Mouse (Mus musculus) lung, embryonic 16.5 days (tissue): ENCODE measurements around the gene Cdiptos. TPM values are rescaled to one million over a fixed set of nuclear protein-coding genes. Genes with fewer than 3 reads are reported as not detected.

ENCODE experiments used
- ATAC-seq: fragments of 200-750 bp; cut with Nextera tagmentation; 2 replicates; pipeline ENCODE4 v1.8.0; 2017; ENCODE audit warnings: low read depth, mild to moderate bottlenecking, moderate library complexity
- H3K27ac ChIP-seq: fragments of 300-500 bp; sonication (generic); 2 replicates; pipeline ENCODE4 v1.5.1; 2014; ENCODE audit warnings: mild to moderate bottlenecking, control low read depth, low read length
- H3K27me3 ChIP-seq: fragments of 300-500 bp; sonication (generic); 2 replicates; pipeline ENCODE4 v1.6.1; 2014; ENCODE audit warnings: low read depth, low read length, mixed read lengths; ENCODE audit not compliant: control insufficient read depth, insufficient read depth
- H3K36me3 ChIP-seq: fragments of 300-500 bp; sonication (generic); 2 replicates; pipeline ENCODE4 v1.6.1; 2014; ENCODE audit warnings: low read length; ENCODE audit not compliant: control insufficient read depth, insufficient read depth
- H3K4me1 ChIP-seq: fragments of 300-500 bp; sonication (generic); replicated peaks from 2 replicates; pipeline ENCODE4 v1.6.1; 2014; ENCODE audit warnings: low read length, mixed read lengths; ENCODE audit not compliant: control insufficient read depth, insufficient read depth
- H3K4me2 ChIP-seq: fragments of 300-500 bp; sonication (generic); 2 replicates; pipeline ENCODE4 v1.6.1; 2014; ENCODE audit warnings: low read depth, low read length, control low read depth
- H3K4me3 ChIP-seq: fragments of 300-500 bp; sonication (generic); 2 replicates; pipeline ENCODE4 v1.5.1; 2014; ENCODE audit warnings: mild to moderate bottlenecking, low read length, control low read depth
- H3K9ac ChIP-seq: fragments of 300-500 bp; sonication (generic); 2 replicates; pipeline ENCODE4 v1.6.1; 2014; ENCODE audit warnings: low read length, control low read depth
- H3K9me3 ChIP-seq: fragments of 300-500 bp; sonication (generic); 2 replicates; pipeline ENCODE4 v1.6.1; 2016; ENCODE audit warnings: low read length; ENCODE audit not compliant: control insufficient read depth
- WGBS: fragments of 180-500 bp; shearing (Covaris S2); extraction: QIAGEN DNeasy Blood & Tissue Kit; methylation state at CpG from one replicate; pipeline ENCODE4 v1.1.7; 2014; 5-methylcytosine and 5-hydroxymethylcytosine counted together
- polyA plus RNA-seq: library from polyadenylated mRNA; unstranded; fragments of >200 nt; fragmentation: Nextera tagmentation; extraction: Ambion mirVana; gene quantifications from 2 replicates; pipeline ENCODE4 v1.2.1, GENCODE M21; 2015

Cdiptos gene
- polyA plus RNA-seq, 1 experiment from 2014 or later, result 2.1 TPM

DNA sequence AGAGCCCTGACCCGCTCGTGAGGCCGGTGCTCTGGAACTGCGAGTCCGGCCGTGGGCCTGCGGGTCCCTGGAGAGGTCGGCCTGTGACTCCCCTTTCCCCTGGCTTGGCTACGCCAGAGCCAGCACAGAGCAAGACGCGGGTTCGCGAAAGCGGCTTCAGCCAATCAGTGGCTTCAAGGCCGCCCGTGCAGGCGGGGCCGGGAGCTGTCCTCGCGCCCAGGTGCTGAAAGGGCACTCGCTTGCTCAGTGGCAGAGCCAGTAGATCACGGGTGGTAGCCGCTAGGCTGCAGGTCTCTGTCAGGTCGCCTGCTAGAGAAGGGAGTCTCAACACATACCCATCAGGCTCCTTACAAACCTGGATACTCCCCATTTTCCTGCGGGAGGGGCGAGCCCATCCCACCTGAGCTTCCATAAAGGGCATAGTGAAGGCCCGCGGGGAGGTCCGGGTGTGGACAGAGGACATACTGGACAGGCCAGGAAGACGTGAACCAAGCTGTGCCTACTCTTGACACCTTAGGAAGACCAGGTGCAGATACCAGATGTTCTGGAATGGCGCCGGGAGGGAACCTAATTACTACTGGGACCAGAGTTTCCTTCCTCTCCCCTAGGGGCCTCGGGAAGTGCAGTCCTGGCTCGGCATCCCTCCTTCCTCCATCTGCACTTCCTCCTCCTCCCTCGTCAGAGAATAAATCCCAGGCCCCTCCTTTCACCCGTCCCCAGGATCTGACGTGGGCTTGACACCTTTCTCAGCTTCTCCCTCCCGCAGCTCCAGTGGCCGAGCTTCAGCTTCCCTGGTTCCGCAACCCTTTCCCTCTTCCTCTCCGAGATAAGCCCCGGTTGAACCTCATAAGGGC, 25.9 kb downstream of the Cdiptos start, which contains the start of gene Sez6l2:
TSS of gene Sez6l2 (plus strand) at position 771 of the 854 bp plus-strand sequence.
- Histone ChIP-seq H3K4me3 (peak within 1 kb of the TSS; percentile 54), H3K4me2 (peak within 1 kb of the TSS; percentile 99), H3K9me3 (no peaks in the 10 kb centered on the region), H3K27me3 (peaks cover 18% of the 10 kb centered on the region), H3K36me3 (no peaks in the 10 kb centered on the region), H3K4me1 (no peaks in the 10 kb centered on the region; the same call in 1 of the 2 replicates), H3K9ac (0 out of 2 replicates have a peak within 1 kb of the TSS, but pooled peaks have one; percentile 50), H3K27ac (no peak within 1 kb of the TSS)
- under 1% methylated on average over 42 of the region's 42 CpGs for WGBS
- peak; percentile 90 for ATAC-seq

DNA sequence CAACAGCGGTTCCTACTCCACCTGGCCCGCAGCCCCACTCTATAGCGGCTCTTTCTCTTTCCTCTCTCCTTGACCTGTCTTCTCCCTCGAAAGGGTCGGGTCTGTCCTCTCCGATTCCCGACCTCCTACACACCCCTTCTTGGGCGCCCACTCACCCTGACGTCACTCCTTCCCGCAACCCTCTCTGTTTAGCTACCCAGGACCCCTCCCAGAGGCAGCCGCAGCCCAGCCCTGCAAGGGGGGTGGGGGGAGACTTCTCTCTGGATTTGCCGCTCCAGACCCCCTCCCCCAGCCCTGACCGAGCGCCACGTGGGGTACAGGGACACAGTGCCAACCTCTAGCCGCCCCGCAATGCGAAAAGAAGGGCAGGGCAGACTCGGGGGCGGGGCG, 26.5 kb downstream of the Cdiptos start, which contains the start of gene Asphd1:
TSS of gene Asphd1 (minus strand) at position 180 of the 390 bp plus-strand sequence.
- H3K9ac ChIP-seq, result 0 out of 2 replicates have a peak within 1 kb of the TSS, but pooled peaks have one; percentile 50
- H3K4me2 ChIP-seq, result peak within 1 kb of the TSS; percentile 99
- H3K36me3 ChIP-seq, result no peaks in the 10 kb centered on the region
- H3K27me3 ChIP-seq, result peaks cover 18% of the 10 kb centered on the region
- H3K4me3 ChIP-seq, result peak within 1 kb of the TSS; percentile 54
- no peaks in the 10 kb centered on the region for H3K9me3 ChIP-seq
- H3K27ac ChIP-seq, result no peak within 1 kb of the TSS
- 2% methylated on average over 21 of the region's 21 CpGs for WGBS
- no peaks in the 10 kb centered on the region; the same call in 1 of the 2 replicates for H3K4me1 ChIP-seq
- ATAC-seq, result no peak

DNA sequence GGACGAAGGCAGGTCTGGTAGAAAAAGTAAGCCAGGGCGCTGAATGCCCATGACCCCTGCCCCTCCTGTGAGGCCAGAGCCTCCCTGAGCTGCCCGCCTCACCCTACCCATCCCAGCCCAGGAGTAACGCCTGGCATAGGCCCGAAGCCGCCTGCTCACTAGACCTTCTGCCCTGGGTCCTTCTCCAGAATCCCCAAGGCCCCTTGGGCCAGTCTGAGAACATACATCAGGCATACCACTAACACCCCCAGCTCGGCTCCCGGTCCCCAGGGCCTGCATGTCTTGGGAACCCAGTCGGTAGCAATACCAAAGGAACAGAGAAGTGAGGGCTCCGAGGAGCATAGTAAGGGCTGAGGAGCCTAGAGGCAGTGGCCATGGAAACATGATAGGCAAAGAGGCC, 27.3 kb downstream of the Cdiptos start:
- Histone ChIP-seq H3K9ac (no peak overlapping the region), H3K4me1 (no peaks in the 10 kb centered on the region; the same call in 1 of the 2 replicates), H3K9me3 (no peaks in the 10 kb centered on the region), H3K27me3 (peaks cover 18% of the 10 kb centered on the region), H3K4me3 (no peak overlapping the region), H3K4me2 (no peak overlapping the region), H3K27ac (no peak overlapping the region), H3K36me3 (no peaks in the 10 kb centered on the region)
- no peak for ATAC-seq
- 69% methylated on average over 10 of the region's 10 CpGs for WGBS

DNA sequence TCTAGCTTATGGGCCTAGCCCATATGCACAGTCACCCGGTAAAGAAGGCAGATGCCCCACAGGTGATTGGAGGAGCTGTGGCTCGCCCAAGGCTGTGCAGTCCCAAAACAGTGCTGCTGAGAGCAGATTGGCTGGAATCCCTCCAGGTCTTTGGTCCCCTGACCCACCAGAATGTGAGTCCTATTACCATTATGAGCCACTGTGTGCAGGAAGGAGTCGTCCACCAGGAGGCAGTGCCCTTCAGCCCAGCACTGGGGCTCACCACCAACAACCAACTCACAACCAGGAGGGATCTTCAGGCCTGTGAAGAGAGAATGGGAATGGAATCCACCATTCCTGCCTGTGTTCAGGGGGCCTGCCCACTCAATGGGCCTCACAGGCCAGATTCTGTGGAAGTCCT, 29.4 kb downstream of the Cdiptos start:
- Histone ChIP-seq H3K27ac (no peak overlapping the region), H3K36me3 (no peaks in the 10 kb centered on the region), H3K9me3 (no peaks in the 10 kb centered on the region), H3K4me1 (no peaks in the 10 kb centered on the region; the same call in 1 of the 2 replicates), H3K4me2 (no peak overlapping the region), H3K27me3 (peaks cover 17% of the 10 kb centered on the region), H3K4me3 (no peak overlapping the region), H3K9ac (no peak overlapping the region)
- ATAC-seq, result no peak
- 40% methylated on average over 3 of the region's 3 CpGs for WGBS

DNA sequence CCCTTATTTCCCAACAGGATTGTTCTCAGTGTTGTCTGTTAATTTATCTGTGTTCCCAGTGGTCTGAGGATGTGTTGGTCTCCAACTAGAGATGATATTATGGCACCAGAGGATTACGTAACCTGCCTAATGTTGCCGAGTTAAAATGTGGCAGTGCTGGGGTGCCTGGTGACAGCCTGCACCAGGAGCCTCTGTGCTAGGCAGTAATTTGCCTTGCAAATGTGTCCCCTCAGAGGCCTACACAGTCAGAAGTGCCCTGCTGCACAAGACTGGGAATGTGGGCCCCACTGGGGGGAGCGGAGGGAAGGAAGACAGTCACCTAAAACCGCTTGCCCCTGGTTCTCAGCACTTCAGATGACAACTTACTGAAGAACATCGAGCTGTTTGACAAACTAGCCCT, 34.1 kb downstream of the Cdiptos start:
- H3K4me3 ChIP-seq, result no peak overlapping the region
- no peak overlapping the region for H3K4me2 ChIP-seq
- H3K27ac ChIP-seq, result no peak overlapping the region
- H3K9ac ChIP-seq, result no peak overlapping the region
- no peaks in the 10 kb centered on the region; the same call in 1 of the 2 replicates for H3K36me3 ChIP-seq
- whole genome bisulfite sequencing, result 72% methylated on average over 5 of the region's 5 CpGs
- no peaks in the 10 kb centered on the region for H3K9me3 ChIP-seq
- no peaks in the 10 kb centered on the region for H3K4me1 ChIP-seq
- ATAC-seq, result no peak
- no peaks in the 10 kb centered on the region for H3K27me3 ChIP-seq

DNA sequence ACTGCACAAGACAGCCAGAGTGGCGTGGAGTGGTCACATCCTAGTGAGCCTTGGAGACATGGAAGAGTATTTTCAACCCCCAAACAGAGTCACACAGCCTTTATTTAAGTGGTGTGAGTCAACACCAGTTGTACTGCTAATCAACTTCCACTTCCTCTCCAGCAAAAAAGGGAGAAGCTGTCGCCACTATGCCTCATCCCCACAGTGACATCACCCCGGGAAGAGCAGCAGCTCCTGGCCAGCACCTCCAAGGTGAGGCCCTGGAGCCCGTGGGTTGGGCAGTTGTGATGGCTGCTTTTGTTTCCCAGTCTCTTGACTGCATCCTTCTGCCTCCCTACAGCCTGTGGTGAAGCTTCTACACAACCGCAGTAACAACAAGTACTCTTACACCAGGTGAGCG, 34.7 kb downstream of the Cdiptos start:
- Histone ChIP-seq H3K4me2 (no peak overlapping the region), H3K4me3 (no peak overlapping the region), H3K9me3 (no peaks in the 10 kb centered on the region), H3K9ac (no peak overlapping the region), H3K27me3 (no peaks in the 10 kb centered on the region), H3K36me3 (peaks cover 5% of the 10 kb centered on the region; the same call in 1 of the 2 replicates), H3K27ac (no peak overlapping the region), H3K4me1 (no peaks in the 10 kb centered on the region)
- 47% methylated on average over 6 of the region's 6 CpGs for WGBS
- ATAC-seq, result no peak

DNA sequence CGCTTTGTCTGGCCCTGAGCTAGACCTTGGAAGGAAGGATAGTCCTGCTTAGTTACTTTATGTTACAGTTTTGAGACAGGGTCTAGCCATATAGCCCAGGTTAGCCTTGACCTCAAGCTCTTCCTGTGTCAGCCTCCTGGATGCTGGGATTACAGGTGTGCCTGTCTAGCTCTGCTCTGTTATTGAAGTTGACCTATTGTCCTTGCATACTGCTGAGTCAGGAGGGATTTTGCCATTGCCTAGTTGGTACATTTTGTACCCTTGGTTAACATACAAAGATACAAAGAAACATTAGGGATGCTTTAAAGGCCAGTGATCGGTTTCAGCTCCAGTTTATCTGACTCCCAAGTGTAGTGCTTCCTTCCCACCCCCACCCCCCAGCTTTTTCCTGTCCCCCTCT, 43.2 kb downstream of the Cdiptos start:
- Histone ChIP-seq H3K4me1 (peaks cover 7% of the 10 kb centered on the region), H3K27me3 (no peaks in the 10 kb centered on the region), H3K9ac (no peak overlapping the region), H3K9me3 (no peaks in the 10 kb centered on the region), H3K27ac (no peak overlapping the region), H3K4me3 (no peak overlapping the region), H3K4me2 (no peak overlapping the region), H3K36me3 (peaks cover 9% of the 10 kb centered on the region)
- no peak for ATAC-seq
- WGBS, result 83% methylated on average over 2 of the region's 2 CpGs

DNA sequence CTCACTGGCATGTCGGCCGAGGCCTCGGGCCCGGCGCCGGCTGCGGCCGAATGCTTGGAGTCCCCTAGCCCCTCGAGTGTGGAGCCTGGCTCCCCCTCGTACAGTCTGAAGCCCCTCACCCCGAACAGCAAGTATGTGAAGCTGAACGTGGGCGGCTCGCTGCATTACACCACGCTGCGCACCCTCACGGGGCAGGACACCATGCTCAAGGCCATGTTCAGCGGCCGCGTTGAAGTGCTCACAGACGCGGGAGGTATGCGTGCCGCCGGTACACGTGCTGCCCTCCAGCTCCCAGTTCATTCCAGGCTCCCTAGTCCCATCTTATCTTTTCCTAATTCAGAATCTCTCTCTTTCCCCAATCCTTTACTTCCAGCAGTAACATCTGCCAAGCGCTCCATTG, 46.9 kb downstream of the Cdiptos start:
- Histone ChIP-seq H3K4me2 (peak overlapping the region; percentile 97), H3K27me3 (no peaks in the 10 kb centered on the region), H3K9ac (peak overlapping the region; percentile 87), H3K36me3 (no peaks in the 10 kb centered on the region), H3K27ac (peak overlapping the region; percentile 73), H3K9me3 (no peaks in the 10 kb centered on the region), H3K4me1 (peaks cover 7% of the 10 kb centered on the region), H3K4me3 (peak overlapping the region; percentile 93)
- ATAC-seq, result peak; percentile 68
- under 1% methylated on average over 24 of the region's 27 CpGs for WGBS

DNA sequence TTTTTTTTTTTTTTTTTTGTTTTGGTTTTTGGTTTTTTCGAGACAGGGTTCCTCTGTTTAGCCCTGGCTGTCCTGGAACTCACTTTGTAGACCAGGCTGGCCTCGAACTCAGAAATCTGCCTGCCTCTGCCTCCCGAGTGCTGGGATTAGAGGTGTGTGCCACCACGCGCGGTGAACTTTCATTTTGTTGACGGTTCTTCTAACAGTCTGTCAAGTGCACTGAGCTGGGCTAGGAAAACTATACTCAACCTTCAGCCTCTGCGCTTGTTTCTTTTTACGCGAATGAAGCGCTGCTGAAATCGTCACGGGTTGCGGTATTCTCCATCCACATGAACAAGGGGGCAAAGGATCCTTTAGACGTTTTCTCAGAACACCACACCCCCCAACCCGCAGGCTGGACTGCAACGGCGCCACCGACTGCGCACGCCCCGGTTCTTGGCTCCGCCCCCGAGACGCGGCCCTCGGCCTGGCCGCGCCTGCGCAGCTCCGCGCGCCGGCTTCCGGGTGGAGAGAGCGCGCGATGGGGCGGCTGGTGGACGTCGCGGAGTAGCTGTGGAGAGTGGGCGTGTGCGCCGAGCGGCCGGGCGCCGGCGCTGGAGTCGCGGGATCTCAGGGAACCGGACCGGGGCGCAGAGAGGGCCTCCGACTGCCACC, 47.4 kb downstream of the Cdiptos start, which contains the start of gene Kctd13:
TSS of gene Kctd13 (plus strand) at position 496 of the 654 bp plus-strand sequence.
- Histone ChIP-seq H3K9me3 (no peaks in the 10 kb centered on the region), H3K36me3 (no peaks in the 10 kb centered on the region), H3K27ac (peak within 1 kb of the TSS; percentile 73), H3K9ac (peak within 1 kb of the TSS; percentile 87), H3K4me2 (peak within 1 kb of the TSS; percentile 97), H3K27me3 (no peaks in the 10 kb centered on the region), H3K4me1 (peaks cover 7% of the 10 kb centered on the region), H3K4me3 (peak within 1 kb of the TSS; percentile 93)
- WGBS, result 3% methylated on average over 53 of the region's 56 CpGs
- ATAC-seq, result peak; percentile 99
